Mouse (Mus musculus) midbrain, embryonic 15.5 days (tissue): Measurements from ENCODE around the gene Zfp507. TPM values are rescaled to one million over a fixed set of nuclear protein-coding genes. Genes with fewer than 3 reads are reported as not detected.

Experiments
- ATAC-seq: fragments of 200-750 bp; cut with Nextera tagmentation; replicated peaks from 2 replicates; pipeline ENCODE4 v1.8.0; 2017; ENCODE audit warnings: moderate TSS enrichment
- H3K27ac ChIP-seq: fragments of 300-500 bp; sonication (generic); 2 replicates; pipeline ENCODE4 v1.5.1; 2015; ENCODE audit warnings: mild to moderate bottlenecking, inconsistent platforms
- H3K27me3 ChIP-seq: fragments of 300-500 bp; sonication (generic); replicated peaks from 2 replicates; pipeline ENCODE4 v1.6.1; 2015; ENCODE audit warnings: inconsistent platforms
- H3K36me3 ChIP-seq: fragments of 300-500 bp; sonication (generic); replicated peaks from 2 replicates; pipeline ENCODE4 v1.6.1; 2015; ENCODE audit warnings: inconsistent platforms
- H3K4me1 ChIP-seq: fragments of 300-500 bp; sonication (generic); 2 replicates; pipeline ENCODE4 v1.6.1; 2015; ENCODE audit warnings: inconsistent platforms
- H3K4me2 ChIP-seq: fragments of 300-500 bp; sonication (generic); 2 replicates; pipeline ENCODE4 v1.6.1; 2015; ENCODE audit warnings: inconsistent platforms, mild to moderate bottlenecking, moderate library complexity
- H3K4me3 ChIP-seq: fragments of 300-500 bp; sonication (generic); 2 replicates; pipeline ENCODE4 v1.5.1; 2015; ENCODE audit warnings: mild to moderate bottlenecking, inconsistent platforms
- H3K9ac ChIP-seq: fragments of 300-500 bp; sonication (generic); 2 replicates; pipeline ENCODE4 v1.6.1; 2015; ENCODE audit warnings: mild to moderate bottlenecking, inconsistent platforms
- H3K9me3 ChIP-seq: fragments of 300-500 bp; sonication (generic); 2 replicates; pipeline ENCODE4 v1.6.1; 2016; ENCODE audit warnings: inconsistent platforms
- WGBS: fragments of 180-500 bp; shearing (Covaris S2); methylation state at CpG from one replicate; pipeline ENCODE4 v1.1.7; 2015; ENCODE audit warnings: mixed read lengths; 5-methylcytosine and 5-hydroxymethylcytosine counted together
- polyA plus RNA-seq: library from polyadenylated mRNA; unstranded; fragments of >200 nt; fragmentation: Nextera tagmentation; extraction: Ambion mirVana; gene quantifications from 2 replicates; pipeline ENCODE4 v1.2.1, GENCODE M21; 2015

Zfp507 gene
- polyA plus RNA-seq, 1 experiment from 2014 or later = 16.0 TPM

GRCm38 (mm10) chr7:35771106-35771505 lies 31.7 kb downstream of the Zfp507 start:
- Histone ChIP-seq H3K4me1 (no peaks in the 10 kb centered on the region), H3K4me2 (no peak overlapping the region), H3K27ac (no peak overlapping the region), H3K9ac (no peak overlapping the region), H3K4me3 (no peak overlapping the region), H3K36me3 (peaks cover 13% of the 10 kb centered on the region; the same call in 1 of the 2 replicates), H3K27me3 (no peaks in the 10 kb centered on the region), H3K9me3 (no peaks in the 10 kb centered on the region)
- no peak for ATAC-seq

DNA sequence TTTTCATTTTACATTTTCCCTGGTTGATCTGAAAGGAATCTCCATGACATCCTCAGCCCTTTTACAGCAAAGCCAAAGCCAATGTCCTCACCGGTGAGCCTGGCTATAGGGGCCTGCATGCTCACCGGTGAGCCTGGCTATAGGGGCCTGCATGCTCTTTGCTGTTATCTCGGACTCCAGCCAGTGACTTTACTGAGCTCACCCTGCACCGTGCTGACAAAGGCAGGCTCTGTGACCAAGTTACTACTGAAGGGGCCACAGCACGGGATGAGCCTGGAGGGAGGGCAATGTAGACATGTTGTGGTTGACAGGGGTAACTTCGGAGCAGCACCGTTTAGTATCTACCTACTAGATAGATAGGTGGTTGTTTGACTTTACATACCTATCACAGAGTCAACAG lies 32.7 kb downstream of the Zfp507 start:
- H3K27ac ChIP-seq = no peak overlapping the region
- H3K9ac ChIP-seq = no peak overlapping the region
- no peaks in the 10 kb centered on the region for H3K4me1 ChIP-seq
- no peak overlapping the region for H3K4me2 ChIP-seq
- no peaks in the 10 kb centered on the region for H3K9me3 ChIP-seq
- 88% methylated on average over 7 of the region's 7 CpGs for WGBS
- no peaks in the 10 kb centered on the region for H3K27me3 ChIP-seq
- H3K4me3 ChIP-seq = no peak overlapping the region
- ATAC-seq = no peak
- peaks cover 4% of the 10 kb centered on the region; the same call in 1 of the 2 replicates for H3K36me3 ChIP-seq

DNA sequence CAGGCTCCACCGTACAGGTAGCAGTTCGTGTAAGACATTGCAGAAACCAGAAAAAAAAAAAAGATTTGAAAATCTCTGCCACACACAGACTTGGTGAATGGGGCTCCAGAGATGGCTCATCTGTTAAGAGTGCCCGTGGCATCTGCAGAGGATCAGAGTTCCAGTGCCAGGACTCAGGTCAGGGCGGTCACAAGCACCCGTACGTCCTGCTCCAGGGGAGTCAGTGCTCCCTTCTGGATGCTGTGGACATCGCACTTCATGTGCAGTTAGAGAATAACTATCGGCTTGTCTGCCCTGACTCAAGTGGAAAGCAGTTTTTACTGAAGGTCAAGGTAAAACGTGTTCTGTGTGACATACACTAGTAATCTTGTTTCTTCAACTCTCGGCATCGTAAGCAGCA lies 38.3 kb downstream of the Zfp507 start:
- Histone ChIP-seq H3K27me3 (no peaks in the 10 kb centered on the region), H3K4me3 (no peak overlapping the region), H3K4me1 (no peaks in the 10 kb centered on the region), H3K27ac (no peak overlapping the region), H3K9me3 (no peaks in the 10 kb centered on the region), H3K9ac (no peak overlapping the region), H3K4me2 (no peak overlapping the region), H3K36me3 (no peaks in the 10 kb centered on the region)
- 90% methylated on average over 11 of the region's 11 CpGs for WGBS
- ATAC-seq = no peak

DNA sequence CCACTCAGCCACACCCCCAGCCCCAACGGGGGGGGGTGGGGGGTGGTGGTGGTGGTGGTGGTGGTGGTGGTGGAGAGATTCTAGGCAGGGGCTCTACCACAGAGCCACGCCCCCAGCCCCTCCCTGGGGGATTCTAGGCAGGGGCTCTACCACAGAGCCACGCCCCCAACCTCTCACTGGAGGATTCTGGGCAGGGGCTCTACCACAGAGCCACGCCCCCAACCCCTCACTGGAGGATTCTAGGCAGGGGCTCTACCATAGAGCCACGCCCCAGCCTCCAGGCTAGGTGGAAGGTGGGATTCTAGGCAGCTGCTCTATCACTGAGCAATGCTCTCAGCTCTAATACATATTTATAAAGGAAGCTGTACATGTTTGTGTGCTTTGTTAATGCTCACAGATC lies 41.0 kb downstream of the Zfp507 start:
- Histone ChIP-seq H3K4me2 (no peak overlapping the region), H3K36me3 (no peaks in the 10 kb centered on the region), H3K9me3 (no peaks in the 10 kb centered on the region), H3K27me3 (no peaks in the 10 kb centered on the region), H3K9ac (no peak overlapping the region), H3K27ac (no peak overlapping the region), H3K4me1 (no peaks in the 10 kb centered on the region), H3K4me3 (no peak overlapping the region)
- 69% methylated on average over 5 of the region's 5 CpGs for WGBS
- ATAC-seq = no peak

- Histone ChIP-seq H3K9me3 (no peaks in the 10 kb centered on the region), H3K27me3 (no peaks in the 10 kb centered on the region), H3K4me2 (no peak overlapping the region), H3K4me1 (peaks cover 4% of the 10 kb centered on the region), H3K4me3 (no peak overlapping the region), H3K9ac (no peak overlapping the region), H3K27ac (no peak overlapping the region), H3K36me3 (no peaks in the 10 kb centered on the region)
- 12% methylated on average over 2 of the region's 2 CpGs for whole genome bisulfite sequencing
- no peak for ATAC-seq
Measured at GRCm38 (mm10) chr7:35759602-35760001, 43.2 kb downstream of the Zfp507 start.

DNA sequence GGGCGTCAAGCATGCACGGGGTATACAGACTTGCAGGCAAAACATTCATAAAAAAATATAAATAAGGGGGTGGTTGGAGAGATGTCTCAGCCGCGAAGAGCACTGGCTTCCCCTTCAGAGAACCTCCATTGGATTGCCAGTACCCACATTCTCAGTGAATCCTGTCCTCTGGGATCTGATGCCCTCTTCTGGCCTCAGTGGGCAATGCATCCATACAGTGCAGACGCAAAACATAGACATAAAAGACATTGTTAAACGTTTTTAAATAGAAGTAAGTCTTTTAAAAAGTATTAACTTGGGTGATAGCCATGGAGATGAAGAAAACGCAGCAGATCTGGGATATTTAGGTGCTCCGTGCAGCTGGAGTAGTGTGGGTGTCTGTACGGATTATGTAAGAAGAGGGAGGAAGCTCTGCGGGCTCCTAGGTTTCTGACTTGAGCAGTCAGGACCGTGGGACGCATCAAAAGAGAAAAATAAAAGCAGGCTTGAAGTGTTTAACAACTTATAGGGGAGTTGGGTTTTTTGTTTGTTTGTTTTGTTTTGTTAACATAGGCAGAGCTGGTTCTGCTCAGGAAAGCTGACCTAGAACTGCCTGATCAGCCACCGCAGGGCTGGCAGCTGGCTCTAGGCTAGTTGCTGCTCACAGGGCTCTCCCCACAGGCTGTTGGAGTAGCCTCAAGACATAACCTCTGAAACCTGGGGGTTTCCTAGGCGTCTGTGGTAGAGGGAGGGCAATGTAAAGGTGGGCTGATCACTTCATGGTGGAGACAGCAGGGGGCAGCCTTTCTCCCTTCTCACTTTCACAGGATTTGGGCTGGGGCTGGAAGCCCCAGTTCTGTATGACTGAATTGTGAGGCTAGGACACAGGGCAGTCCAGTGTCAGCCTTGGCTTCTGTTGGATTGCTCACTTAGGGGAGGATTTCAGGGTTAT lies 46.0 kb downstream of the Zfp507 start:
- no peak for ATAC-seq

GRCm38 (mm10) chr7:35754886-35755168 lies 48.0 kb downstream of the Zfp507 start:
- no peak; the same call in 1 of the 2 replicates for ATAC-seq

More for the DNA sequence above, 46.0 kb downstream of the Zfp507 start:
- no peak overlapping the region for H3K4me3 ChIP-seq
- peaks cover 18% of the 10 kb centered on the region for H3K4me1 ChIP-seq
- H3K4me2 ChIP-seq = no peak overlapping the region
- H3K9ac ChIP-seq = no peak overlapping the region
- H3K36me3 ChIP-seq = no peaks in the 10 kb centered on the region
- H3K9me3 ChIP-seq = no peaks in the 10 kb centered on the region
- H3K27ac ChIP-seq = no peak overlapping the region
- H3K27me3 ChIP-seq = no peaks in the 10 kb centered on the region
- 40% methylated on average over 14 of the region's 14 CpGs for WGBS

DNA sequence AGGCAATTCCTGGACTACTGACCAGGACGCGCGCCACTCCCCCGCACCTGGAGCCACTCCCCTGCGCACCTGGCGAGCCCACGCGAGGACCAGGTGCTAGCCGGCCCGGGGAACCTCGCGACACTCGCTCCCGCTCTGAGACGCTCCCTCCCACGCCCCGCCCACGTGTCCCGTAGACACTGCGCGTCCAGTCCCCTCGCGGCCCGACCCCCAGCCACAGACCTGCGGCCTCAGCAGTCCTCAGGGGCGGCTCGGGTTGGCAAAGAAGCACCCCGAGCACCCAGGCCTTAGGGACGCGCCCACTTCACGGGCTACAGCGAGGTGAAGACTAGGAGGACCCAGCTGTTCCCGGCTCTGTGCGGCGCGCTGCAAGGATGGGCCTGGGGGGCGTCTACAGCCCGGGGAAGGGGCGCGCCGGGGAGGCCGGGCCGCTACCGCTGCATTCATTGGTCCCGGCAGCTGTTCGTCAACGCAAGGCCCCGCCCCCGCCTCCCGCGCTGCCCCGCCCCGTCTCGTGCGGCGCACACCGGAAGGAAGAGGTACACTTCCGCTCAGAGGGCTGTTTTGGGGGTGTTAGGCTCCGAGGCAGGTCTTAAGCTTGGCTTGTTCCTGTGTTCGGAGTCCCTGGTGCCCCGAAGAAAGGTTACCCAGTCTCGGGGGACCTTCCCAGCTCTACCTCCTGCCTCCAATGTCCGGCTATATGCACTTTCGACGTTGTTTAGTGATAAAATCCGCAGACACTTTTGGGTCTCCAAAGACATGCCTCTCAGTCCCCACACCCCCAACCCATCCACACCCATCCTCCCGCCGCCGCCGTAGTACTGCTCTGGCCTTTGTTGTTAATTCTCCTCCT lies 48.5 kb downstream of the Zfp507 start, which contains the start of gene Dpy19l3:
TSS of gene Dpy19l3 (minus strand) at position 422 of the 853 bp plus-strand sequence.
- peak; percentile 99 for ATAC-seq

More at GRCm38 (mm10) chr7:35754886-35755168, 48.0 kb downstream of the Zfp507 start:
- Histone ChIP-seq H3K27me3 (no peaks in the 10 kb centered on the region), H3K9me3 (no peaks in the 10 kb centered on the region), H3K4me3 (peak overlapping the region; percentile 92), H3K9ac (peak overlapping the region; percentile 74), H3K36me3 (peaks cover under 1% of the 10 kb centered on the region), H3K4me1 (peaks cover 18% of the 10 kb centered on the region), H3K4me2 (peak overlapping the region; percentile 91), H3K27ac (peak overlapping the region; percentile 68)
- 64% methylated on average over 4 of the region's 4 CpGs for WGBS

DNA sequence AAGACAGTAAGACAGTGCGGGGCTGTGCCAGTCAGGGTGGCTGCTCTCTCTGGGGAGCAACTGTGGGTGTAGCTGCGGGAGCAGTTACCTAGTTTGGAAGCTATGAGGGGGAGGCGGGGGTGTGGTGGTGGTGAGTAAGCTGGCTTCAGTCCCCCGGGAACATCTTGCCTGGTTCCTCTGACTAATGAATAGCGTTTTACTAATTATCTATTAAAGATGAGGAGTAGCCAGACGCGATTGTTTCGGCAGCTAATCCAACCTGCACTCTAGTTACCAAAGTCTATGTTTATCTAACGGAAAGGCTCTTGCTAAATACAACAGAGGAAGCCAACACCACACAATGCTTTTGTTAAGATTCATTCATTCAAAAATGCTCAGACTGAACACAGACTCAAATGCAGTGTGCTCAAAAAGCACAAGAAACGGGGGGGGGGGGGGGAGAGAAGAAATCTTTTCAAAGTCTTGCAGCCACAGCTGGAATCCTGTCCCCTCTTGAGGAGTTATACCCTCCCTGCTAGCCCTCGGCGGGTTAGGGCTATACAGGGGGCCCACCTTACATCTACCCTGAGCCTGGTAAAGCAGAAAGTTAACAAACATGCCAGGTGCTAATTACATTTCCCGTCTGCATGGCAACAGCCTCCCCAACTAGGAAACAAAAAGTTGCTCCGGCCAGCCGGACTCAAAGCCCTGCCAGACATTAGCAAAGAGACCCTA lies 49.3 kb downstream of the Zfp507 start:
- peaks cover 18% of the 10 kb centered on the region for H3K4me1 ChIP-seq
- H3K36me3 ChIP-seq = peaks cover 14% of the 10 kb centered on the region
- H3K9ac ChIP-seq = peak overlapping the region; percentile 74
- ATAC-seq = peak; percentile 55
- H3K4me3 ChIP-seq = peak overlapping the region; percentile 92
- WGBS = under 1% methylated on average over 15 of the region's 15 CpGs
- no peaks in the 10 kb centered on the region for H3K27me3 ChIP-seq
- H3K9me3 ChIP-seq = no peaks in the 10 kb centered on the region
- peak overlapping the region; percentile 91 for H3K4me2 ChIP-seq
- H3K27ac ChIP-seq = no peak overlapping the region

More for the DNA sequence above, 48.5 kb downstream of the Zfp507 start, which contains the start of gene Dpy19l3:
- Histone ChIP-seq H3K4me3 (peak within 1 kb of the TSS; percentile 92), H3K27me3 (no peaks in the 10 kb centered on the region), H3K36me3 (peaks cover 6% of the 10 kb centered on the region), H3K4me1 (peaks cover 18% of the 10 kb centered on the region), H3K27ac (peak within 1 kb of the TSS; percentile 68), H3K4me2 (peak within 1 kb of the TSS; percentile 91), H3K9me3 (no peaks in the 10 kb centered on the region), H3K9ac (peak within 1 kb of the TSS; percentile 74)
- WGBS = under 1% methylated on average over 70 of the region's 70 CpGs

- H3K4me1 ChIP-seq = peaks cover 20% of the 10 kb centered on the region
- no peak for ATAC-seq
- WGBS = 96% methylated on average over 9 of the region's 9 CpGs
- H3K4me3 ChIP-seq = no peak overlapping the region
- peaks cover 24% of the 10 kb centered on the region for H3K36me3 ChIP-seq
- no peaks in the 10 kb centered on the region for H3K9me3 ChIP-seq
- no peak overlapping the region for H3K27ac ChIP-seq
- H3K27me3 ChIP-seq = no peaks in the 10 kb centered on the region
- no peak overlapping the region for H3K4me2 ChIP-seq
- H3K9ac ChIP-seq = no peak overlapping the region
Measured at GRCm38 (mm10) chr7:35750873-35751272, 51.9 kb downstream of the Zfp507 start.

GRCm38 (mm10) chr7:35747397-35747964 lies 55.3 kb downstream of the Zfp507 start:
- 0 out of 2 replicates have a peak, but pooled peaks cover 2% of the 10 kb centered on the region for H3K4me1 ChIP-seq
- WGBS = 37% methylated on average over 14 of the region's 14 CpGs
- H3K4me3 ChIP-seq = no peak overlapping the region
- peaks cover 26% of the 10 kb centered on the region for H3K36me3 ChIP-seq
- H3K9ac ChIP-seq = no peak overlapping the region
- no peaks in the 10 kb centered on the region for H3K27me3 ChIP-seq
- no peak overlapping the region for H3K4me2 ChIP-seq
- H3K27ac ChIP-seq = no peak overlapping the region
- H3K9me3 ChIP-seq = no peaks in the 10 kb centered on the region
- peak; percentile 81 for ATAC-seq
